Mouse (Mus musculus) liver, embryonic 16.5 days (tissue): ENCODE measurements around the gene Olfr1504. TPM values are rescaled to one million over a fixed set of nuclear protein-coding genes. Genes with fewer than 3 reads are reported as not detected.
"Not testable (repeated sequence)": the region's sequence is repeated elsewhere in the genome, so short reads cannot be mapped to it uniquely, and the experiment has no call there.

ENCODE experiments used
- ATAC-seq: fragments of 200-750 bp; cut with Nextera tagmentation; 2 replicates; pipeline ENCODE4 v1.8.0; 2017; ENCODE audit warnings: low read depth, mild to moderate bottlenecking, moderate number of reproducible peaks, moderate library complexity
- H3K27ac ChIP-seq: fragments of 300-500 bp; sonication (generic); 2 replicates; pipeline ENCODE4 v1.5.1; 2014; ENCODE audit warnings: mild to moderate bottlenecking, low read length
- H3K27me3 ChIP-seq: fragments of 300-500 bp; sonication (generic); 2 replicates; pipeline ENCODE4 v1.6.1; 2014; ENCODE audit warnings: low read depth, low read length, mixed read lengths; ENCODE audit not compliant: control insufficient read depth, insufficient read depth
- H3K36me3 ChIP-seq: fragments of 300-500 bp; sonication (generic); 2 replicates; pipeline ENCODE4 v1.6.1; 2014; ENCODE audit warnings: mild to moderate bottlenecking; ENCODE audit not compliant: control insufficient read depth, insufficient read depth
- H3K4me1 ChIP-seq: fragments of 300-500 bp; sonication (generic); 2 replicates; pipeline ENCODE4 v1.6.1; 2014; ENCODE audit warnings: low read depth, low read length, mixed read lengths; ENCODE audit not compliant: control insufficient read depth
- H3K4me2 ChIP-seq: fragments of 300-500 bp; sonication (generic); 2 replicates; pipeline ENCODE4 v1.6.1; 2014; ENCODE audit warnings: low read depth, low read length, mixed read lengths
- H3K4me3 ChIP-seq: fragments of 300-500 bp; sonication (generic); 2 replicates; pipeline ENCODE4 v1.5.1; 2014; ENCODE audit warnings: low read depth, mild to moderate bottlenecking, low read length
- H3K9ac ChIP-seq: fragments of 300-500 bp; sonication (generic); 2 replicates; pipeline ENCODE4 v1.6.1; 2014; ENCODE audit warnings: low read depth, low read length
- H3K9me3 ChIP-seq: fragments of 300-500 bp; sonication (generic); replicated peaks from 2 replicates; pipeline ENCODE4 v1.6.1; 2016; ENCODE audit warnings: low read length; ENCODE audit not compliant: control insufficient read depth
- WGBS: fragments of 180-500 bp; shearing (Covaris S2); extraction: QIAGEN DNeasy Blood & Tissue Kit; methylation state at CpG from one replicate; pipeline ENCODE4 v1.1.7; 2014; ENCODE audit not compliant: insufficient replicate concordance; 5-methylcytosine and 5-hydroxymethylcytosine counted together
- polyA plus RNA-seq: library from polyadenylated mRNA; unstranded; fragments of >200 nt; fragmentation: Nextera tagmentation; extraction: Ambion mirVana; gene quantifications from 2 replicates; pipeline ENCODE4 v1.2.1, GENCODE M21; 2015

Gene Olfr1504
- not detected in 2 replicates for polyA plus RNA-seq

DNA sequence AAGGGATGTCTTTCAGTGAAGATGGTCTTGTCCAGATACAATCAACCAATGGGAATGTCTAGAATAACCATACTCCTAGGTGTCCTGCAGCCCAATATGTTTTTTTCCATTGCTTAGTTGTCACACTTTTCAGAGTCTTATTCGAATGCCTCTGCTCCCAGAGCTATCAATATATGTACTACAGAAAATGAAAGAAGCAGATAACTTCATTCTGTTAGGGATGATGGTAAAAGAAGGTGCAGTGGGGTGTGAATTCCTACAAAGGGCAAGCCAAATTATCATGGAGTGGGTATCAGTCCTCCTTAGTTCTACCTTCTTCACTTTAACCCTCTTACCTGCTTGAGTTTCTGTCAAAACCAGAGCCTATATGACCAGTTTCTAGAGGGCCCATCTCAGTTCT is at the start of gene Olfr1504:
Gene Olfr1504, minus strand, starts transcription at position 101 of the 400 bp plus-strand sequence.
- H3K4me3 ChIP-seq = no peak within 1 kb of the TSS
- WGBS = 38% methylated on average over 1 of the region's 1 CpGs
- H3K4me1 ChIP-seq = no peaks in the 10 kb centered on the region
- no peak within 1 kb of the TSS for H3K27ac ChIP-seq
- H3K4me2 ChIP-seq = no peak within 1 kb of the TSS
- ATAC-seq = no peak
- H3K27me3 ChIP-seq = no peaks in the 10 kb centered on the region
- no peaks in the 10 kb centered on the region for H3K9me3 ChIP-seq
- H3K36me3 ChIP-seq = no peaks in the 10 kb centered on the region
- H3K9ac ChIP-seq = no peak within 1 kb of the TSS

DNA sequence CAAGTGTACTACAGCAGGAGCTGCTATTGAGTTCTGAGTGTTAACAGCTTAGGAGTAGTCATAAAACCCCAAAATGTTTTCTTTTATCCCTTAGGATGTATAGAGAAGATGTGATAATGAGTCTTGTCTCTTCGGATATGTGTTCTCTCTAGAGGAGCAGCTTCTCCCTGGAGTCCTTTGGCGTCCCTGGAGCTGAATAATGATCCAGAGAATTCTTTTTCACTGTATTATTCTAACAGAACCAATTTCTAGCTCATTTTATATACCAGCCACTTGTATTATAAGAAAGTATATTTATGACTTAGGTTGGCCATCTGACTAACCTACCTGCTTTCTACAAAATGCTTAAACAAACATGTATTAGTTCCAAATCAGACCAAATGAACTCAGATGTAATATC is 15.5 kb upstream of the Olfr1504 start, which contains the start of gene Olfr1505:
Gene Olfr1505, plus strand, starts transcription at position 301 of the 400 bp plus-strand sequence.
- no peaks in the 10 kb centered on the region for H3K36me3 ChIP-seq
- no peaks in the 10 kb centered on the region for H3K27me3 ChIP-seq
- 35% methylated on average over 2 of the region's 2 CpGs for WGBS
- H3K9me3 ChIP-seq = no peaks in the 10 kb centered on the region
- no peak within 1 kb of the TSS for H3K9ac ChIP-seq
- H3K27ac ChIP-seq = no peak within 1 kb of the TSS
- H3K4me2 ChIP-seq = no peak within 1 kb of the TSS
- no peak for ATAC-seq
- H3K4me1 ChIP-seq = no peaks in the 10 kb centered on the region
- no peak within 1 kb of the TSS for H3K4me3 ChIP-seq

DNA sequence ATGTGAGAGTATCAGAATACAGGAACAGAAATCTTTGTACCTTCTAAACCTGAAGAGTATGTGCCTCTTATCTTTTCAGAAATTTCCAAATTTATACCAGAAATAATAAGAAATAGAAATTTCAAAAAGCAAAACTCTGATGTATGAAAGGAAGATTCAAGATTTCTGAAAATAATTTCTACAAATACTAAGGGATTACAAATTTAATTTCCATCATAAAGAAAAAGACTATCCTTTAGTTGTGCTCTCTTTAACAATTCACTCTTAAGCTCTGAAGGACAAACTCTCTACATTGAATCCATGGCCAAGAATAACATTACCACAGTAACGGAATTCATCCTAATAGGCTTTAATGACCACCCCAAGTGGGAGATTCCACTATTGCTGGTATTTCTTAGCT is 36.2 kb downstream of the Olfr1504 start, which contains the start of gene Olfr1502:
Gene Olfr1502, plus strand, starts transcription at position 301 of the 400 bp plus-strand sequence.
- no peaks in the 10 kb centered on the region for H3K4me1 ChIP-seq
- no peak for ATAC-seq
- H3K4me3 ChIP-seq = no peak within 1 kb of the TSS
- no peak within 1 kb of the TSS for H3K27ac ChIP-seq
- WGBS = 48% methylated on average over 1 of the region's 1 CpGs
- no peak within 1 kb of the TSS for H3K9ac ChIP-seq
- no peaks in the 10 kb centered on the region for H3K27me3 ChIP-seq
- H3K36me3 ChIP-seq = no peaks in the 10 kb centered on the region
- no peaks in the 10 kb centered on the region for H3K9me3 ChIP-seq
- H3K4me2 ChIP-seq = no peak within 1 kb of the TSS

DNA sequence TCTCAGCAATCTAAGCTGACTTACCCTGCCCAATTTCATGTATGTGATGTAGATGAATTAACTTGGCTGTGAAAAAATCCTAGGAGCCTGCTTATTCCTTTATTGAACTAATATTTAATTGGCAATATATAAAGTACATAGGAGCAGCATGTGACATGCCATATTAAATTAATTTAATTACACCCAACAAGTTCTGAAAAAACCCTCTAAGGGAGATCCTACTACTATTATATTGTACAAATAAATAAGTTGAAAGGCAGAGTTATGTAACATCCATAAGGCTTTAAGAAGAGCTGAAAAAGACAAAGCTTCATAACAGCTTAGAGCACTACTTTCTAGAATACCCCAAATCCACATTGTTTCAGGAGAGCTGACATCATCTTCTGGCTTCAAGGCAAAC is 47.1 kb downstream of the Olfr1504 start, which contains the start of gene Olfr1501:
Gene Olfr1501, minus strand, starts transcription at position 101 of the 400 bp plus-strand sequence.
- not testable (repeated sequence) for H3K4me1 ChIP-seq, H3K27ac ChIP-seq, H3K36me3 ChIP-seq, H3K9ac ChIP-seq, H3K4me3 ChIP-seq, H3K27me3 ChIP-seq, H3K9me3 ChIP-seq, H3K4me2 ChIP-seq, ATAC-seq

Other genes starting within 250 kb of the Olfr1504 start
- gene Olfr1490, start 246.8 kb downstream of the Olfr1504 start, polyA plus RNA-seq = not detected in 2 replicates
- not detected in 2 replicates for gene Olfr1491, start 200.7 kb downstream of the Olfr1504 start, polyA plus RNA-seq
- gene Olfr1493-ps1, start 174.7 kb downstream of the Olfr1504 start, polyA plus RNA-seq = not detected in 2 replicates
- not detected in 2 replicates for gene Olfr1494, start 158.2 kb downstream of the Olfr1504 start, polyA plus RNA-seq
- gene Olfr1495, start 133.3 kb downstream of the Olfr1504 start, polyA plus RNA-seq = not detected in 2 replicates
- not detected in 2 replicates for gene Olfr1496, start 120.0 kb downstream of the Olfr1504 start, polyA plus RNA-seq
- gene Olfr1497, start 99.7 kb downstream of the Olfr1504 start, polyA plus RNA-seq = not detected in 2 replicates
- gene Olfr1499, start 78.5 kb downstream of the Olfr1504 start, polyA plus RNA-seq = not detected in 2 replicates
- gene Olfr1500, start 67.4 kb downstream of the Olfr1504 start, polyA plus RNA-seq = not detected in 2 replicates
- gene Olfr1501, start 47.2 kb downstream of the Olfr1504 start, polyA plus RNA-seq = not detected in 2 replicates
- not detected in 2 replicates for gene Olfr1502, start 36.1 kb downstream of the Olfr1504 start, polyA plus RNA-seq
- gene Olfr1505, start 15.6 kb upstream of the Olfr1504 start, polyA plus RNA-seq = not detected in 2 replicates